Mouse (Mus musculus): Measurements from ENCODE around the gene Nudt16l1. TPM values are rescaled to one million over a fixed set of nuclear protein-coding genes. Genes with fewer than 3 reads are reported as not detected.

The Nudt16l1 gene
- polyA plus RNA-seq, 1 experiment from 2014 or later: 139 TPM

Other genes with a start within 250 kb of the Nudt16l1 start
- 103 and 115 TPM in 2 replicates for gene Nmral1, start 219.4 kb upstream of the Nudt16l1 start, polyA plus RNA-seq (2015; fragmentation: Nextera tagmentation; extraction: Ambion mirVana)
- gene Hmox2, start 212.4 kb upstream of the Nudt16l1 start, polyA plus RNA-seq (2015; fragmentation: Nextera tagmentation; extraction: Ambion mirVana): 85.3 and 88.3 TPM in 2 replicates
- 101 and 104 TPM in 2 replicates for gene Cdip1, start 148.5 kb upstream of the Nudt16l1 start, polyA plus RNA-seq (2015; fragmentation: Nextera tagmentation; extraction: Ambion mirVana)
- gene 4930562C15Rik, start 103.3 kb upstream of the Nudt16l1 start, polyA plus RNA-seq (2015; fragmentation: Nextera tagmentation; extraction: Ambion mirVana): 0.56 and 0.75 TPM in 2 replicates
- 45.1 and 47.6 TPM in 2 replicates for gene Ubald1, start 58.4 kb upstream of the Nudt16l1 start, polyA plus RNA-seq (2015; fragmentation: Nextera tagmentation; extraction: Ambion mirVana)
- gene Mgrn1, start 52.5 kb upstream of the Nudt16l1 start, polyA plus RNA-seq (2015; fragmentation: Nextera tagmentation; extraction: Ambion mirVana): 95.8 and 102 TPM in 2 replicates
- 79.9 and 80.7 TPM in 2 replicates for gene Anks3, start 25.4 kb downstream of the Nudt16l1 start, polyA plus RNA-seq (2015; fragmentation: Nextera tagmentation; extraction: Ambion mirVana)
- not detected in 2 replicates for gene Sept12, start 59.1 kb downstream of the Nudt16l1 start, polyA plus RNA-seq (2015; fragmentation: Nextera tagmentation; extraction: Ambion mirVana)
- gene Smim22, start 68.5 kb downstream of the Nudt16l1 start, polyA plus RNA-seq (2015; fragmentation: Nextera tagmentation; extraction: Ambion mirVana): 1.0 and 1.1 TPM in 2 replicates
- gene Rogdi, start 74.8 kb downstream of the Nudt16l1 start, polyA plus RNA-seq (2015; fragmentation: Nextera tagmentation; extraction: Ambion mirVana): 91.4 and 99.8 TPM in 2 replicates
- 192 and 196 TPM in 2 replicates for gene Glyr1, start 111.1 kb downstream of the Nudt16l1 start, polyA plus RNA-seq (2015; fragmentation: Nextera tagmentation; extraction: Ambion mirVana)
- gene Ubn1, start 111.3 kb downstream of the Nudt16l1 start, polyA plus RNA-seq (2015; fragmentation: Nextera tagmentation; extraction: Ambion mirVana): 17.8 and 18.3 TPM in 2 replicates
- 0.19 TPM in 2 replicates for gene Ppl, start 193.7 kb downstream of the Nudt16l1 start, polyA plus RNA-seq (2015; fragmentation: Nextera tagmentation; extraction: Ambion mirVana)
- gene Sec14l5, start 208.3 kb downstream of the Nudt16l1 start, polyA plus RNA-seq (2015; fragmentation: Nextera tagmentation; extraction: Ambion mirVana): 0.06 and 0.11 TPM in 2 replicates